Mouse (Mus musculus) embryonic facial prominence, embryonic 15.5 days (tissue): ENCODE measurements around the gene Lamb3. TPM values are rescaled to one million over a fixed set of nuclear protein-coding genes. Genes with fewer than 3 reads are reported as not detected.

Experiments used
- ATAC-seq: fragments of 200-750 bp; cut with Nextera tagmentation; 2 replicates; pipeline ENCODE4 v1.8.0; 2017; ENCODE audit warnings: low read depth, moderate TSS enrichment; ENCODE audit not compliant: insufficient number of reproducible peaks, low FRiP score, low TSS enrichment
- H3K27ac ChIP-seq: fragments of 300-500 bp; sonication (generic); replicated peaks from 2 replicates; pipeline ENCODE4 v1.5.1; 2015; ENCODE audit warnings: mild to moderate bottlenecking, inconsistent platforms
- H3K27me3 ChIP-seq: fragments of 300-500 bp; sonication (generic); 2 replicates; pipeline ENCODE4 v1.6.1; 2015; ENCODE audit warnings: inconsistent platforms
- H3K36me3 ChIP-seq: fragments of 300-500 bp; sonication (generic); 2 replicates; pipeline ENCODE4 v1.6.1; 2015; ENCODE audit warnings: mild to moderate bottlenecking, inconsistent platforms
- H3K4me1 ChIP-seq: fragments of 300-500 bp; sonication (generic); 2 replicates; pipeline ENCODE4 v1.6.1; 2015; ENCODE audit warnings: inconsistent platforms
- H3K4me2 ChIP-seq: fragments of 300-500 bp; sonication (generic); replicated peaks from 2 replicates; pipeline ENCODE4 v1.6.1; 2015; ENCODE audit warnings: mild to moderate bottlenecking, inconsistent platforms
- H3K4me3 ChIP-seq: fragments of 300-500 bp; sonication (generic); replicated peaks from 2 replicates; pipeline ENCODE4 v1.5.1; 2015; ENCODE audit warnings: mild to moderate bottlenecking, inconsistent platforms
- H3K9ac ChIP-seq: fragments of 300-500 bp; sonication (generic); 2 replicates; pipeline ENCODE4 v1.6.1; 2015; ENCODE audit warnings: inconsistent platforms
- H3K9me3 ChIP-seq: fragments of 300-500 bp; sonication (generic); replicated peaks from 2 replicates; pipeline ENCODE4 v1.6.1; 2016; ENCODE audit warnings: inconsistent platforms
- WGBS: fragments of 180-500 bp; shearing (Covaris S2); methylation state at CpG from one replicate; pipeline ENCODE4 v1.1.7; 2015; 5-methylcytosine and 5-hydroxymethylcytosine counted together
- polyA plus RNA-seq: library from polyadenylated mRNA; unstranded; fragments of >200 nt; fragmentation: Nextera tagmentation; extraction: Ambion mirVana; gene quantifications from 2 replicates; pipeline ENCODE4 v1.2.1, GENCODE M21; 2015

Gene Lamb3
- polyA plus RNA-seq, 1 experiment from 2014 or later: 17.9 TPM

DNA sequence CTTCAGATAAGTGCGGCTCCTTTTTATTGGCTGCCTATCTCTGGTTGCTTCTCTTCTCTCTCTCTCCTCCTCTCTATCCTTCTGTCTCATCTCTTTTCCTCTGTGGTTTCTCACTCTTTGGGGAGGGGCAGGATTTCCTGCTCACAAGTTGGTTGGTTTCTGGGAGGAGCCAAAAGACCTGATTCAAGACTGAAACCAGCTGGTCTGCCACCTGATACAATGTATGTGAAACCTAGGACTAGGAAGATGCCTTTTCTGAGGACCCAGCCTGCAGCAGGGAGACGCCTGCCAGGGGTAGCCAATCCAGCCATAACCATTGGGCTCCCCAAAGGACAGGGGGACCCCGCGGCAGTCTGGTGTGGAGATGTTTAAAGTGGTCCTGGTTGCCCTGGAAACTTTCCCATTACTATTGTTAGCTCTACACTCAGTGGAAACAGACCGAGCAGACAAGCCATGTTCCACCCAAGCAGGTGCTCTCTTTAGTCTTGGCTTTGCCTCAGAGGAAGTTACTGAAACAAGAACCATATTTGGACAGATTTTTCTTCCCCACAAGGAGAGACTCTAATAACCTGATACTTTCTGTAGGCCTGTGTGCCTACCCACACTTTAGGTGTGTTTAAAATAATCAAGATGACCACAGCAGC, 56.6 kb downstream of the Lamb3 start, which contains the start of gene Hsd11b1:
TSS of gene Hsd11b1 (minus strand) at position 121 of the 644 bp plus-strand sequence.
- Histone ChIP-seq H3K4me2 (no peak within 1 kb of the TSS), H3K4me1 (peaks cover 13% of the 10 kb centered on the region; the same call in 1 of the 2 replicates), H3K4me3 (no peak within 1 kb of the TSS), H3K36me3 (no peaks in the 10 kb centered on the region), H3K9me3 (no peaks in the 10 kb centered on the region), H3K27ac (no peak within 1 kb of the TSS), H3K9ac (no peak within 1 kb of the TSS), H3K27me3 (no peaks in the 10 kb centered on the region)
- no peak for ATAC-seq
- WGBS: 68% methylated on average over 5 of the region's 5 CpGs

DNA sequence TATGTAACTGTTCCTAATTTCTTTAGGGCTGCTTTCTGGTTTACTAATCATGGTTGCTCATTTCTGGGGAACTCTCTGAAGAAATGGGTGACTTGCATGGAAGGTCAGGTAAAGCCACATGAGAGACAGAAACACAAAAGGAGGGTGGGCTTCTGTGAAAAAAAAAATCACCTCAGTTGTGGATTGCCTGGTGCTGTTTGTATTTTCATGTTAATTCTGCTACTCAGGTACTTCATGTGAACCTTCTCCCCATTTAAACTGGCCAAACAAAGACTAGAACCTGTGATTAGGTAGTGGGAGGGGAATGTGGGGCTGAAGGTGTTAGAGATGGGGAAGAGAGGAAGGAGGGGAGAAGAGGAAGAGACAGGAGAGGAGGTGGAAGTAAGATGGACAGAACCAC, 58.2 kb downstream of the Lamb3 start:
- Histone ChIP-seq H3K4me3 (no peak overlapping the region), H3K27me3 (no peaks in the 10 kb centered on the region), H3K4me1 (peaks cover 13% of the 10 kb centered on the region; the same call in 1 of the 2 replicates), H3K9me3 (no peaks in the 10 kb centered on the region), H3K4me2 (no peak overlapping the region), H3K36me3 (no peaks in the 10 kb centered on the region), H3K9ac (no peak overlapping the region), H3K27ac (no peak overlapping the region)
- no peak for ATAC-seq

DNA sequence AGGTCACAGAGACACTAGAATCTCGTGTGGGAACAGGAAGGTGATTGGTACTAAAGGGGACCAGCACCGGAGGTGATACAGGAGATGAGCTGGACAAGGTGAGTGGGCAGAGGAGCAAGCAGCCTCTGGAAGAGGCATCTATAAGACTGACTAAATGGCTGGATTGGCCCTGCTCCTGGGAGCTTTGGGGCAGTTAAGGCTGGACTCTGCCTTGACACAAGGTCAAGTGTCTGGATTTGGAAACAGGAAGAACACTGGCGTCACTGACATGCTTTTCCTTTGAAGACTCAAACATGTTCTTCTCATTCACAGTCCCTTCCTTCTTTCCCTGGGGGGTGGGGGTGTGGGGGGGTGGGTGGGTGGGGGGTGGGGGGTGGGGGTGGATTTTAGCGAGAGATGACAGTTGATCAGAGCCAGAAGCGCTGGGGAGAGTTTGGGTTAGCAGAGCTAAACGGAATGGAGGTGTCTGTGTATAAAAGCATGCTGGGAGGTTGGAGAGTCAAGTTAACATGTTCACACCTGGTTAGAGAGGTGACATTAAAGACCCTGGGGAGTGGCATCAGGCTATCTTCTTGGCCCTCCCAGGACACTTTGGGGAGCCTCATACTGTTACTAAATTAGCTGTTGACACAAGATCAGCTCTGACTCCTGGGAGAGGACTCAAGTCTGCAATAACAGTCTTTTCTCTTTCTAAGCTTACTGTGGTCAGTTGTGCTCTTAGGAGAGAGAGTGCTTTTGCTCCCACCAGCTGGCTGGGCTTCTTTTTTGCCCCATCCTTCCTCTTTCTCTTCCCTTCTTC, 63.7 kb downstream of the Lamb3 start:
- no peak overlapping the region for H3K9ac ChIP-seq
- H3K27me3 ChIP-seq: no peaks in the 10 kb centered on the region
- H3K4me2 ChIP-seq: peak overlapping the region; percentile 66
- WGBS: 42% methylated on average over 6 of the region's 6 CpGs
- no peak overlapping the region for H3K27ac ChIP-seq
- no peaks in the 10 kb centered on the region for H3K9me3 ChIP-seq
- no peak for ATAC-seq
- no peak overlapping the region for H3K4me3 ChIP-seq
- H3K36me3 ChIP-seq: no peaks in the 10 kb centered on the region
- peaks cover 13% of the 10 kb centered on the region for H3K4me1 ChIP-seq

DNA sequence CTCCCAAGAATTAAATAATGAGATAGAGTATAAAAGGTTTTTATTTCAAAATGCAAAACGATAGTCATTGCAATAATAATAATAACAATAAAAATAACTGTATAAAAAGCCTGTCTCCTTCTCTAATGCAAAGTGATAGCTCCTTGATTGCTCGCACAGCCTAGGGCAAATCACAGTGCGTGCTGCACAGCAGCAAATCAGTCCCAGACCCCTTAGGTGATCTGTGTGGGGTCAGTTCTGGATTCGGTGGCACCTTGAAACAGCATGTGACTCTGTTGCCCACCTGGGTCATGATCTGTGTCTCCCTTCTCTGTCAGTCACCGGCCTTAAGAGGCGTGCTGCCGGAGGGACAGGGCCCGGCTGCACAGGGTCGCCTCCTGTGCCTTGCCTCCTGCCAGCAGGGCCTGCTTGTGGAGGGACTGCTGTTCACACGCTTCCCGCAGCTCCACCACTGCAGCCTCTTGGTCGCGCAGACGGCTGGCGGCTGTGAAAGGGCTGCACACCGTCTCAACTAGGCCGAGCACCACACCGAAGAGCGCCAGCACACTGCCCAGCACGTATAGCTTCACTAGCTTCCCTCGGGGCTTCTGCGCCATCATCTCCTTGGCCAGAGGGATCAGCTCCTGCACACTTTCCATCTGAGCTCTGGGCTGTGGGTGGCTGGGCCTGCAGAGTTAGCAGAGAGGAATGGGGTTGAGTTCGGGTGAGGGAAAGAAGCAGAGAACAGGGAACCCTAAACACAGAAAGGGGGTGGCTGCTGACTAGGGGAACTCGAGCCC, 64.8 kb downstream of the Lamb3 start:
- peak; percentile 68 for ATAC-seq
- peak overlapping the region; percentile 45 for H3K9ac ChIP-seq
- peaks cover 13% of the 10 kb centered on the region for H3K4me1 ChIP-seq
- 17% methylated on average over 24 of the region's 24 CpGs for WGBS
- no peaks in the 10 kb centered on the region for H3K9me3 ChIP-seq
- peak overlapping the region; percentile 87 for H3K27ac ChIP-seq
- H3K27me3 ChIP-seq: no peaks in the 10 kb centered on the region
- no peaks in the 10 kb centered on the region for H3K36me3 ChIP-seq
- H3K4me3 ChIP-seq: peak overlapping the region; percentile 44
- H3K4me2 ChIP-seq: peak overlapping the region; percentile 66

DNA sequence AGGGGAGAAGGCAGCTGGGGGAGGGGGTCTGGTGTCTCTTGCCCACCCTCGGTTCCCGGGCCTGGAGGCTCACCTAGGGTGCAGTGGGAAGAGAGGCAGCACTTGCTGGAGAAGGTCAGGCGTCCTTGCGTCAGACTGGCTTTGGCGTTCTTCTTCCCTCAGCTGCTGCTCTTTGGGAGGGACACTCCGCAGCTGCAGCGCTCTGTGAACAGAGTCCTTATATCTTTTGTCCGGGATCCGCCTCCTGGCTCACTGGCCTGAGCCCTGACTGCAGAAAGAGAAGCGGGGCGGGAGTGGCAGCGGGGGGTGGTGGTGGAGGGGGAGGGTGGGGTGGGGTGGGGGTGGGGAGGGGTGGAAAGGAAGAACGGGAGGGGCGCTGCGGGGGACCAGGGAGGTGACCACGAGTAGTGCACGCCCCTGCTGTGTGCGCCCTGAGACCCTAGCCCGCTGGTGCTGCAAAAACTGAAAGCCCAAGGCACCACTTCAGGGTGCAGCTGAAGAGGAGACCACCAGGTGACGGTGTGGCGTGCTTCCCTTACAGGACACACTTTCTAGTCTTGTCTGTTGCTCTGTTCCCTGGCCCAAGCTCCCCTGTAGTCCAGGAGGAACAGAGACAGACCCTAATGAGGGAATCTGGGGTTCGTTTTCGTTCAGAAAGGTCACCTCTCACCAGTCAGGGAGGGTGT, 65.6 kb downstream of the Lamb3 start, which contains the start of gene G0s2:
TSS of gene G0s2 (minus strand) at position 302 of the 686 bp plus-strand sequence.
- Histone ChIP-seq H3K27ac (peak within 1 kb of the TSS; percentile 87), H3K9me3 (no peaks in the 10 kb centered on the region), H3K9ac (peak within 1 kb of the TSS; percentile 45), H3K4me3 (peak within 1 kb of the TSS; percentile 44), H3K27me3 (no peaks in the 10 kb centered on the region), H3K4me2 (peak within 1 kb of the TSS; percentile 66), H3K36me3 (no peaks in the 10 kb centered on the region), H3K4me1 (peaks cover 13% of the 10 kb centered on the region)
- 3% methylated on average over 18 of the region's 23 CpGs for WGBS
- ATAC-seq: peak; percentile 88

DNA sequence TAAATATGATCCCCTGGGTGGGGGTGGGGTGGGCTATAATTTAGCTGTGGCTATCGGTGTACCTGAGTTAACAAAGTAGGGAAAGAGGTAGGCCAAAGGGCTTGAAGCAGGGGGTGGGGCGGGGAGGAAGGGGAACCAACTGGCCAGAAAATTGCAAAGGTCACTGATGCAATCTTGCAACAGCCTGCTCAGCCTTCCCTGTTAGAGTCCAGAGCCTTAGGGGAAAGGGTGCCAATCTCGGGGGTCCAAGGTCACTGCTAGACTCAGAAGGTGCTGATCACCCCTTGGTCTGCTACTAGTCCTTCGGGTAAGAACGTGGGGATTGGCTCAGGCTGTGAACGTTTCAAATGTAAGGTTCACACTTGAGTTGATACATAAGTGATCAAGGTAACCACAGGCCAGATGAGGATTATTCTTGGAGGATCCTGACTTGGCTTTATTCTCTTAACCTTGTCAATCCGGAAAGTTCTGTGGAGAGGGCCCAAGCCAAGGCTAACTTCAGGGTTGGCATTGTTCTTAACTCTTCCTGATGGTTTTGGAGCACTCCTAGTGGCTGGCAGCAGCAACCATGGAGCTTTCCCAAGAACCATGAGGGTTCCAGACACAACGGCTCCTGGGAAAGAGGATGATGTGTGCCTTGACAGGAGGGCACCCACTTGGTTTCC, 67.0 kb downstream of the Lamb3 start:
- H3K27me3 ChIP-seq: no peaks in the 10 kb centered on the region
- H3K9me3 ChIP-seq: no peaks in the 10 kb centered on the region
- H3K4me2 ChIP-seq: no peak overlapping the region
- 73% methylated on average over 8 of the region's 8 CpGs for WGBS
- ATAC-seq: no peak
- no peak overlapping the region for H3K4me3 ChIP-seq
- no peak overlapping the region for H3K9ac ChIP-seq
- no peak overlapping the region for H3K27ac ChIP-seq
- peaks cover 13% of the 10 kb centered on the region for H3K4me1 ChIP-seq
- no peaks in the 10 kb centered on the region for H3K36me3 ChIP-seq

DNA sequence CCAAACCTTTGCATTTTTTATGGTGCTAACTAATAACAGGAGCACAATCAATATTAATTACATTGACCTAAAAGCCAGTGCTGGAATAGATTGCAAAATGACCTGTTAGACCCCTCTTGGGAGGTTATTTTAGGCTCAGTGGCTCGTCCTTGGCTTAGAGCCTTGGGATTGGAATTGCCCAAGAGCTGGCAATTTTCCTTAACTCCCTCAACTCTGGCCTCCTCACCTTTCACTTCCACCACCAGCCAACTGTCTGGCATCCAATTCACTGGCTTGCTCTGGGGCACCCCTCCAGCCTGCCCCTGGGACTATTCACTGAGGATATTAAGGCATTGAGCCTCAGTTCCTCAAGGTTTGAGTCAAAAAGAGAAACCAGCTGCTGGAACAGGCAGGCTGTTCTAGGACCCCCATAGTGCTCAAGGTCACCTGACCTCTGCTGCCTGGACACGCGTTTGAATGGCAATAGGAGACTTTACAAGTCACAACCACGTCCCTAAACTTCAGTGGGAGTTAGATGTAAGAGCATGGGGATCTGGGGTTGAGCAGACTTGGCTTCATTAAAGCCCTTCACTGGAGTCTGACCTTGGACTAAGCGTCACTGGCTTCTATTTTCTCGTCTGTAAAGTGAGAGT, 71.0 kb downstream of the Lamb3 start:
- Histone ChIP-seq H3K27ac (no peak overlapping the region), H3K36me3 (no peaks in the 10 kb centered on the region), H3K4me3 (no peak overlapping the region), H3K4me2 (no peak overlapping the region), H3K27me3 (no peaks in the 10 kb centered on the region), H3K4me1 (no peaks in the 10 kb centered on the region), H3K9me3 (no peaks in the 10 kb centered on the region), H3K9ac (no peak overlapping the region)
- 41% methylated on average over 6 of the region's 6 CpGs for WGBS
- ATAC-seq: no peak

DNA sequence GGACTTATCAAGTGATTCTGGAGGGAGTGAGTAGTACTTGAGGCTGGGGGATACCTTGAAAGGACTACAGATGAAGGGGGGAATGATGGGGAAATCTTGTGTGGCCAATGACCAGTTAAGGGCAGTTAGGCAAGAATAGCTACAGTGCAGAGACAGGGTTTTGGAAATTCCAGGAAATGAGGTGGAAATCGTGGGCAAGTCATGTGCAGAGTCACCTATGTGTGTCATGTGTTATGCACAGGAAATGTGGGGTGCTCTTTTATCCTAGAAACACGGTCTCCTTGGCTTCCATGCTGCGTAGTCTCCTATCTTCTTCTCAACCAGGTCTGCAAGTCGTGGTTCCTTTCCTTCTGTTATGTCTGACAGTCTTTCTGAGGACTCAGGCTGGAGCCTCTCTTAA, 72.0 kb downstream of the Lamb3 start:
- no peak overlapping the region for H3K27ac ChIP-seq
- ATAC-seq: no peak
- H3K9ac ChIP-seq: no peak overlapping the region
- WGBS: 84% methylated on average over 4 of the region's 4 CpGs
- no peak overlapping the region for H3K4me2 ChIP-seq
- no peaks in the 10 kb centered on the region for H3K4me1 ChIP-seq
- no peak overlapping the region for H3K4me3 ChIP-seq
- H3K9me3 ChIP-seq: no peaks in the 10 kb centered on the region
- H3K27me3 ChIP-seq: no peaks in the 10 kb centered on the region
- H3K36me3 ChIP-seq: no peaks in the 10 kb centered on the region

DNA sequence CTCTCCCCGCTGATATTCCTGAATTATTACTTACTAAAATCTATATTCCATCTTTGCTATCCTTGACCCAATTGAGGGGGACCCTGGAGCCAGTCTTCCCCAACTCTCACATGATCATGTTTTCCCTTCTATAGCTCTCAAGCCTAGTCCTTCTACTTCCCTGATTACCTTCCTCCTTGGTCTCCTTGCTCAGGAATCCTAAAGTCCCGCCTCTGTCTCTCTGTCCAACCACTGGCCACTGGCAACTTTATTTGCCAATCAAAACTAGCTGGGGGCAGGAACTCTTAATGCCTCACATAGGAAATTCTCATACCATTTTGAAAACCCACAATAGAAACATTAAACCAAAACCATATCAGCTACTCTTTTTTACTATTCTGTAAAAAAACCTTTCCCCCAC, 73.8 kb downstream of the Lamb3 start:
- H3K27ac ChIP-seq: no peak overlapping the region
- no peak overlapping the region for H3K4me2 ChIP-seq
- H3K9ac ChIP-seq: no peak overlapping the region
- H3K36me3 ChIP-seq: no peaks in the 10 kb centered on the region
- no peak overlapping the region for H3K4me3 ChIP-seq
- WGBS: 90% methylated on average over 2 of the region's 2 CpGs
- H3K4me1 ChIP-seq: no peaks in the 10 kb centered on the region
- no peaks in the 10 kb centered on the region for H3K9me3 ChIP-seq
- ATAC-seq: no peak
- H3K27me3 ChIP-seq: no peaks in the 10 kb centered on the region

DNA sequence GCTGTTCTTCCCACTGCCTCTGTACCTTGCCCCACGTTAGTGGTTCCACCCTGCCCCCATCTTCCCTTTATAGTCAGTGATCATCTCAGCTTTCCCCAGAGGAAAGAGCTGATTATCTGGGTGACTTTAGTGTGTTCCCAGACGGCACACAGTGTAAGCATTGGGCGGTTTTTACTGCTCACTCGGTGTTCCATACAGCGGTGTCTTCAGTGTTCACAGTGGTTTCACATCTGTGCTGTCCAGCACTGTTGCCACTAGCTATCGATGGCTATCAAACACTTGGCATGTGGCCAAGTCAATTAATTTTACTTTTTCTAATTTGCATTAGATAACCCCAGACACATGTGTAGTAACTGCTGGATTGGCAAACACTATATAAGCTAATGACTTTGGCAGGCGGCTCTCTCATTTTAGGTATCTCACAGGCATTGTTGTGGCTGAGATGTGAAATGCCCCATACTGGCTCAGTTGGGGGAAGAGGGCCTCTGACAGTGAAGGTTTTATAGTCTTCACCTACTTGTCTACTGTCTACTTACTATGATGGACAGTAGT, 76.8 kb downstream of the Lamb3 start:
- no peaks in the 10 kb centered on the region for H3K4me1 ChIP-seq
- H3K27ac ChIP-seq: no peak overlapping the region
- WGBS: 75% methylated on average over 7 of the region's 7 CpGs
- no peaks in the 10 kb centered on the region for H3K27me3 ChIP-seq
- no peak overlapping the region for H3K4me3 ChIP-seq
- H3K36me3 ChIP-seq: no peaks in the 10 kb centered on the region
- no peak overlapping the region for H3K4me2 ChIP-seq
- no peaks in the 10 kb centered on the region for H3K9me3 ChIP-seq
- no peak overlapping the region for H3K9ac ChIP-seq
- ATAC-seq: no peak
